In genomic region chr4:8005155-8005554, GRCm38 (mm10) we compare ENCODE assay signal across 8 mouse cellular contexts.
DNase-seq lines count a peak whose midpoint lies in the region; ATAC-seq and TF ChIP-seq lines count a peak whose summit lies in the region.

No protein-coding gene starts in this region.

- TF ChIP-seq POLR2A in liver, adult 2 months (IDR thresholded peaks at IDR 0.05; ENCODE audit: extremely low read depth, insufficient read depth, low read length): no peak

- in situ Hi-C loops in Patski (cut with MboI; ENCODE audit: low pct_unique_long_range_greater_than_20kb): no loop called here

- H3K27me3 ChIP-seq in liver, adult 2 months (ENCODE audit: control insufficient read depth, insufficient read depth, low read length): no peaks in the 10 kb centered on the region
- peaks cover 7% of the 10 kb centered on the region for H3K27me3 ChIP-seq in Patski
- H3K27me3 ChIP-seq in lung, embryonic 14.5 days (ENCODE audit: insufficient read depth, low read length): no peaks in the 10 kb centered on the region

- CTCF ChIA-PET in Patski (lab: Charles Lee): no interaction called here

- WGBS in liver, adult 2 months: 21% methylated on average over 1 of the region's 1 CpGs
- 30% methylated on average over 1 of the region's 1 CpGs for WGBS in lung, embryonic 14.5 days

- H3K36me3 ChIP-seq in liver, adult 2 months (ENCODE audit: control insufficient read depth, insufficient read depth, low read length): no peaks in the 10 kb centered on the region
- H3K36me3 ChIP-seq in lung, embryonic 14.5 days (ENCODE audit: insufficient read depth): no peaks in the 10 kb centered on the region

- H3K27ac ChIP-seq in liver, adult 2 months (replicated peaks; ENCODE audit: insufficient read depth, low read depth, low read length): no peak overlapping the region
- no peak overlapping the region for H3K27ac ChIP-seq in lung, embryonic 14.5 days (ENCODE audit: low read depth)

- no peaks in the 10 kb centered on the region for H3K4me1 ChIP-seq in liver, adult 2 months (ENCODE audit: control insufficient read depth, insufficient read depth, low read length)
- H3K4me1 ChIP-seq in lung, embryonic 14.5 days (ENCODE audit: insufficient read depth): no peaks in the 10 kb centered on the region

- H3K9me3 ChIP-seq in lung, embryonic 14.5 days (ENCODE audit: low read depth, low read length): no peaks in the 10 kb centered on the region

- TF ChIP-seq CTCF in liver, adult 2 months (IDR thresholded peaks at IDR 0.05; ENCODE audit: low read depth, low read length): peak; percentile 45
- TF ChIP-seq CTCF in Patski (IDR thresholded peaks at IDR 0.05): peak; percentile 73
- TF ChIP-seq CTCF in lung, embryonic 14.5 days (IDR thresholded peaks at IDR 0.05; ENCODE audit: low read depth): peak; percentile 79

- no peaks in the 10 kb centered on the region for H3K79me2 ChIP-seq in liver, adult 2 months (ENCODE audit: control insufficient read depth, insufficient read depth, low read length)

- no peak overlapping the region for H3K4me3 ChIP-seq in liver, adult 2 months (ENCODE audit: insufficient read depth, low read depth, low read length)
- H3K4me3 ChIP-seq in lung, embryonic 14.5 days (ENCODE audit: low read depth, low read length): no peak overlapping the region

- POLR2A ChIA-PET in Patski (lab: Charles Lee): no interaction called here

- no peak overlapping the region for H3K9ac ChIP-seq in liver, adult 2 months (ENCODE audit: low read depth, low read length)
- no peak overlapping the region for H3K9ac ChIP-seq in lung, embryonic 14.5 days

- peak; percentile 28 for DNase-seq in liver, adult 2 months (ENCODE audit: extremely low read depth, low read depth, low spot score)
- no peak for DNase-seq in liver
- no peak for DNase-seq in Patski (ENCODE audit: low read depth, low spot score)
- peak; percentile 75 for DNase-seq in embryo, embryonic 10.5 days (ENCODE audit: low spot score)
- peak; percentile 24 for DNase-seq in hindlimb bud, embryonic 11.5 days (ENCODE audit: extremely low spot score, low read depth, low spot score)
- DNase-seq in lung, embryonic 14.5 days: peak; percentile 82
- DNase-seq in retina, postnatal 1 day: peak; percentile 75
- no peak for DNase-seq in gastrocnemius, adult 8-10 months (ENCODE audit: low spot score in 2 of 2)

- H3K4me2 ChIP-seq in lung, embryonic 14.5 days: no peak overlapping the region

- no peak for ATAC-seq in Patski
- 0 out of 2 replicates have a peak, but pooled peaks have one; percentile 28 for ATAC-seq in lung, embryonic 14.5 days (ENCODE audit: insufficient read depth)

Comparison
In these comparisons a context has a peak if more than half of its experiments do, and no peak if none do; other contexts are left out.
1. DNase-seq: peak in liver, adult 2 months (single experiment), embryo, embryonic 10.5 days (single experiment), hindlimb bud, embryonic 11.5 days (single experiment), lung, embryonic 14.5 days (single experiment) and retina, postnatal 1 day (single experiment); none in liver (single experiment), Patski (single experiment) and gastrocnemius, adult 8-10 months (0 of 2).
2. Peak in every context shown above with its lines, with median percentiles within 50 percentile points of each other: CTCF ChIP-seq.